Mouse (Mus musculus) stomach, embryonic 14.5 days (tissue): ENCODE data around the gene Oit3. TPM values are rescaled to one million over a fixed set of nuclear protein-coding genes. Genes with fewer than 3 reads are reported as not detected.

Experiments used
- ATAC-seq: fragments of 200-750 bp; cut with Nextera tagmentation; 2 replicates; pipeline ENCODE4 v1.8.0; 2017; ENCODE audit warnings: low read depth, moderate TSS enrichment; ENCODE audit not compliant: insufficient number of reproducible peaks, insufficient read depth, low FRiP score
- H3K27ac ChIP-seq: fragments of 300-500 bp; sonication (generic); 2 replicates; pipeline ENCODE4 v1.5.1; 2014; ENCODE audit warnings: mild to moderate bottlenecking, low read length, moderate library complexity, mixed read lengths
- H3K27me3 ChIP-seq: fragments of 300-500 bp; sonication (generic); 2 replicates; pipeline ENCODE4 v1.6.1; 2014; ENCODE audit warnings: low read length, control low read depth, mixed read lengths; ENCODE audit not compliant: control insufficient read depth, insufficient read depth
- H3K36me3 ChIP-seq: fragments of 300-500 bp; sonication (generic); 2 replicates; pipeline ENCODE4 v1.6.1; 2014; ENCODE audit warnings: mild to moderate bottlenecking, control low read depth, low read length, moderate library complexity, mixed read lengths; ENCODE audit not compliant: control insufficient read depth, insufficient read depth
- H3K4me1 ChIP-seq: fragments of 300-500 bp; sonication (generic); 2 replicates; pipeline ENCODE4 v1.6.1; 2014; ENCODE audit warnings: low read length, control low read depth, mixed read lengths; ENCODE audit not compliant: control insufficient read depth, insufficient read depth
- H3K4me2 ChIP-seq: fragments of 300-500 bp; sonication (generic); replicated peaks from 2 replicates; pipeline ENCODE4 v1.6.1; 2014; ENCODE audit warnings: low read depth, low read length, control low read depth
- H3K4me3 ChIP-seq: fragments of 300-500 bp; sonication (generic); 2 replicates; pipeline ENCODE4 v1.5.1; 2014; ENCODE audit warnings: low read depth, low read length, control low read depth
- H3K9ac ChIP-seq: fragments of 300-500 bp; sonication (generic); replicated peaks from 2 replicates; pipeline ENCODE4 v1.6.1; 2014; ENCODE audit warnings: low read depth, mild to moderate bottlenecking, control low read depth, low read length, moderate library complexity, mixed read lengths
- H3K9me3 ChIP-seq: fragments of 300-500 bp; sonication (generic); 2 replicates; pipeline ENCODE4 v1.6.1; 2016; ENCODE audit warnings: low read depth, low read length, control low read depth; ENCODE audit not compliant: control insufficient read depth
- WGBS: fragments of 180-500 bp; shearing (Covaris S2); extraction: QIAGEN DNeasy Blood & Tissue Kit; methylation state at CpG from one replicate; pipeline ENCODE4 v1.1.7; 2014; 5-methylcytosine and 5-hydroxymethylcytosine counted together
- polyA plus RNA-seq: library from polyadenylated mRNA; unstranded; fragments of >200 nt; fragmentation: Nextera tagmentation; extraction: Ambion mirVana; gene quantifications from 2 replicates; pipeline ENCODE4 v1.2.1, GENCODE M21; 2014

Oit3 gene
- polyA plus RNA-seq, 1 experiment from 2014 or later, result 1.5 TPM

GRCm38 (mm10) chr10:59424453-59424852 is 17.1 kb downstream of the Oit3 start:
- 43% methylated on average over 3 of the region's 3 CpGs for WGBS

GRCm38 (mm10) chr10:59419516-59419915 is 22.1 kb downstream of the Oit3 start:
- no peak for ATAC-seq
- WGBS, result 78% methylated on average over 4 of the region's 4 CpGs
- Histone ChIP-seq H3K9ac (no peak overlapping the region), H3K4me1 (no peaks in the 10 kb centered on the region), H3K27ac (no peak overlapping the region), H3K9me3 (no peaks in the 10 kb centered on the region), H3K4me3 (no peak overlapping the region), H3K4me2 (no peak overlapping the region), H3K36me3 (no peaks in the 10 kb centered on the region), H3K27me3 (no peaks in the 10 kb centered on the region)

More at GRCm38 (mm10) chr10:59424453-59424852, 17.1 kb downstream of the Oit3 start:
- Histone ChIP-seq H3K9me3 (no peaks in the 10 kb centered on the region), H3K4me3 (no peak overlapping the region), H3K4me2 (no peak overlapping the region), H3K9ac (no peak overlapping the region), H3K36me3 (no peaks in the 10 kb centered on the region), H3K27me3 (no peaks in the 10 kb centered on the region), H3K4me1 (no peaks in the 10 kb centered on the region), H3K27ac (no peak overlapping the region)
- no peak for ATAC-seq

- no peaks in the 10 kb centered on the region for H3K9me3 ChIP-seq
Observed at GRCm38 (mm10) chr10:59416623-59417022, 25.0 kb downstream of the Oit3 start.

GRCm38 (mm10) chr10:59413711-59414110 is 27.9 kb downstream of the Oit3 start:
- no peaks in the 10 kb centered on the region for H3K4me1 ChIP-seq
- H3K4me3 ChIP-seq, result no peak overlapping the region
- no peak overlapping the region for H3K9ac ChIP-seq
- no peaks in the 10 kb centered on the region for H3K9me3 ChIP-seq
- 91% methylated on average over 4 of the region's 4 CpGs for WGBS
- no peaks in the 10 kb centered on the region for H3K36me3 ChIP-seq
- no peak for ATAC-seq
- H3K27me3 ChIP-seq, result no peaks in the 10 kb centered on the region
- no peak overlapping the region for H3K4me2 ChIP-seq
- H3K27ac ChIP-seq, result no peak overlapping the region

More at GRCm38 (mm10) chr10:59416623-59417022, 25.0 kb downstream of the Oit3 start:
- no peaks in the 10 kb centered on the region for H3K27me3 ChIP-seq
- 79% methylated on average over 3 of the region's 3 CpGs for WGBS
- no peak overlapping the region for H3K4me2 ChIP-seq
- H3K36me3 ChIP-seq, result no peaks in the 10 kb centered on the region
- H3K4me1 ChIP-seq, result no peaks in the 10 kb centered on the region
- no peak overlapping the region for H3K27ac ChIP-seq
- no peak for ATAC-seq
- H3K4me3 ChIP-seq, result no peak overlapping the region
- H3K9ac ChIP-seq, result no peak overlapping the region

GRCm38 (mm10) chr10:59410264-59410663 is 31.3 kb downstream of the Oit3 start:
- Histone ChIP-seq H3K27me3 (no peaks in the 10 kb centered on the region), H3K9ac (no peak overlapping the region), H3K4me3 (no peak overlapping the region), H3K9me3 (no peaks in the 10 kb centered on the region), H3K36me3 (no peaks in the 10 kb centered on the region), H3K27ac (no peak overlapping the region), H3K4me2 (no peak overlapping the region), H3K4me1 (no peaks in the 10 kb centered on the region)
- WGBS, result 65% methylated on average over 12 of the region's 12 CpGs
- ATAC-seq, result no peak

GRCm38 (mm10) chr10:59408499-59408898 is 33.1 kb downstream of the Oit3 start:
- Histone ChIP-seq H3K4me3 (no peak overlapping the region), H3K27ac (no peak overlapping the region), H3K9me3 (no peaks in the 10 kb centered on the region), H3K36me3 (no peaks in the 10 kb centered on the region), H3K9ac (no peak overlapping the region), H3K27me3 (no peaks in the 10 kb centered on the region), H3K4me1 (no peaks in the 10 kb centered on the region), H3K4me2 (no peak overlapping the region)
- 49% methylated on average over 6 of the region's 6 CpGs for WGBS
- no peak for ATAC-seq

- H3K27ac ChIP-seq, result no peak overlapping the region
- 65% methylated on average over 10 of the region's 10 CpGs for WGBS
- 0 out of 2 replicates have a peak overlapping the region, but pooled peaks have one; percentile 3 for H3K4me2 ChIP-seq
- no peak for ATAC-seq
- no peaks in the 10 kb centered on the region for H3K27me3 ChIP-seq
- no peak overlapping the region for H3K4me3 ChIP-seq
- no peak overlapping the region for H3K9ac ChIP-seq
- H3K9me3 ChIP-seq, result no peaks in the 10 kb centered on the region
- no peaks in the 10 kb centered on the region for H3K36me3 ChIP-seq
- H3K4me1 ChIP-seq, result no peaks in the 10 kb centered on the region
Observed at GRCm38 (mm10) chr10:59403793-59404149, 37.8 kb downstream of the Oit3 start.

GRCm38 (mm10) chr10:59402899-59403792 is 38.4 kb downstream of the Oit3 start, which contains the start of gene Pla2g12b:
TSS of gene Pla2g12b (plus strand) at chr10:59403660.
- no peaks in the 10 kb centered on the region for H3K9me3 ChIP-seq
- 57% methylated on average over 21 of the region's 21 CpGs for WGBS
- no peaks in the 10 kb centered on the region for H3K27me3 ChIP-seq
- no peaks in the 10 kb centered on the region for H3K4me1 ChIP-seq
- H3K4me3 ChIP-seq, result no peak within 1 kb of the TSS
- no peak within 1 kb of the TSS; the same call in 1 of the 2 replicates for H3K27ac ChIP-seq
- no peaks in the 10 kb centered on the region for H3K36me3 ChIP-seq
- ATAC-seq, result peak; percentile 69
- H3K9ac ChIP-seq, result no peak within 1 kb of the TSS
- 0 out of 2 replicates have a peak within 1 kb of the TSS, but pooled peaks have one; percentile 3 for H3K4me2 ChIP-seq
